Mouse (Mus musculus) ES-Bruce4 (cell line): ENCODE measurements around the gene Foxi2. TPM values are rescaled to one million over a fixed set of nuclear protein-coding genes. Genes with fewer than 3 reads are reported as not detected.

Experiments used
- H3K27ac ChIP-seq: 2 replicates; pipeline ENCODE4 v1.5.1; 2012; ENCODE audit warnings: low read length, inconsistent platforms; ENCODE audit not compliant: insufficient read depth
- H3K27me3 ChIP-seq: 2 replicates; pipeline ENCODE4 v1.6.1; 2012; ENCODE audit warnings: mild to moderate bottlenecking, low read length, inconsistent platforms; ENCODE audit not compliant: control insufficient read depth, poor library complexity, insufficient read depth, severe bottlenecking
- H3K36me3 ChIP-seq: 2 replicates; pipeline ENCODE4 v1.6.1; 2012; ENCODE audit warnings: inconsistent platforms, mild to moderate bottlenecking, low read length, moderate library complexity; ENCODE audit not compliant: control insufficient read depth, poor library complexity, insufficient read depth, severe bottlenecking
- H3K4me1 ChIP-seq: one replicate; pipeline ENCODE4 v1.8.1; 2011; ENCODE audit warnings: low read length; ENCODE audit not compliant: control insufficient read depth, insufficient read depth
- H3K4me3 ChIP-seq: 2 replicates; pipeline ENCODE4 v1.5.1; 2011; ENCODE audit warnings: low read depth, mild to moderate bottlenecking, low read length
- H3K9ac ChIP-seq: 2 replicates; pipeline ENCODE4 v1.6.1; 2012; ENCODE audit warnings: low read depth, mild to moderate bottlenecking, inconsistent platforms; ENCODE audit not compliant: poor library complexity, severe bottlenecking
- H3K9me3 ChIP-seq: replicated peaks from 2 replicates; pipeline ENCODE4 v1.6.1; 2012; ENCODE audit warnings: mild to moderate bottlenecking, low read length, inconsistent platforms; ENCODE audit not compliant: control insufficient read depth, poor library complexity, insufficient read depth, severe bottlenecking
- CTCF ChIP-seq: IDR thresholded peaks from one replicate; pipeline ENCODE4 v1.8.1; 2011; ENCODE audit warnings: low read depth, low read length
- EP300 ChIP-seq: IDR thresholded peaks from 2 replicates; pipeline ENCODE4 v1.6.1; 2011; ENCODE audit warnings: low read depth, low read length; ENCODE audit not compliant: insufficient read depth
- POLR2A ChIP-seq: IDR thresholded peaks from one replicate; pipeline ENCODE4 v1.8.1; 2011; ENCODE audit warnings: low read length; ENCODE audit not compliant: insufficient read depth
- polyA plus RNA-seq: library from polyadenylated mRNA; stranded (reverse); fragments of >200 nt; gene quantifications from 2 replicates; pipeline ENCODE4 v1.2.4, GENCODE M21; 2011; ENCODE audit warnings: low read depth; ENCODE audit not compliant: missing spikeins, insufficient read depth, insufficient read length

Foxi2 gene
- polyA plus RNA-seq, 1 experiment: not detected

GRCm38 (mm10) chr7:135392949-135393542 lies 17.1 kb upstream of the Foxi2 start:
- Histone ChIP-seq H3K4me3 (no peak overlapping the region), H3K9me3 (no peaks in the 10 kb centered on the region), H3K9ac (no peak overlapping the region), H3K27ac (no peak overlapping the region), H3K27me3 (no peaks in the 10 kb centered on the region), H3K36me3 (no peaks in the 10 kb centered on the region), H3K4me1 (no peaks in the 10 kb centered on the region)
- TF ChIP-seq POLR2A (no peak), CTCF (no peak), EP300 (no peak)

- H3K4me3 ChIP-seq: no peak overlapping the region
- no peaks in the 10 kb centered on the region for H3K36me3 ChIP-seq
- H3K9ac ChIP-seq: no peak overlapping the region
- H3K27me3 ChIP-seq: no peaks in the 10 kb centered on the region
- TF ChIP-seq EP300 (no peak), POLR2A (no peak), CTCF (no peak)
- H3K9me3 ChIP-seq: no peaks in the 10 kb centered on the region
- no peak overlapping the region for H3K27ac ChIP-seq
- H3K4me1 ChIP-seq: no peaks in the 10 kb centered on the region
Observed at GRCm38 (mm10) chr7:135394436-135394835, 15.7 kb upstream of the Foxi2 start.

GRCm38 (mm10) chr7:135395242-135395641 lies 14.9 kb upstream of the Foxi2 start:
- Histone ChIP-seq H3K27me3 (no peaks in the 10 kb centered on the region), H3K9me3 (no peaks in the 10 kb centered on the region), H3K4me1 (no peaks in the 10 kb centered on the region), H3K36me3 (no peaks in the 10 kb centered on the region), H3K9ac (no peak overlapping the region), H3K4me3 (no peak overlapping the region), H3K27ac (no peak overlapping the region)
- TF ChIP-seq EP300 (no peak), CTCF (no peak)

GRCm38 (mm10) chr7:135397096-135397495 lies 13.0 kb upstream of the Foxi2 start:
- H3K4me3 ChIP-seq: no peak overlapping the region
- TF ChIP-seq CTCF (no peak), EP300 (no peak), POLR2A (no peak)
- no peaks in the 10 kb centered on the region for H3K9me3 ChIP-seq
- H3K36me3 ChIP-seq: no peaks in the 10 kb centered on the region
- no peak overlapping the region for H3K9ac ChIP-seq
- H3K27ac ChIP-seq: no peak overlapping the region
- no peaks in the 10 kb centered on the region for H3K4me1 ChIP-seq
- no peaks in the 10 kb centered on the region for H3K27me3 ChIP-seq

- Histone ChIP-seq H3K9ac (no peak overlapping the region), H3K27ac (no peak overlapping the region), H3K9me3 (no peaks in the 10 kb centered on the region), H3K27me3 (no peaks in the 10 kb centered on the region), H3K4me3 (no peak overlapping the region), H3K36me3 (no peaks in the 10 kb centered on the region), H3K4me1 (no peaks in the 10 kb centered on the region)
- TF ChIP-seq CTCF (no peak), EP300 (no peak), POLR2A (no peak)
Observed at GRCm38 (mm10) chr7:135397874-135398273, 12.2 kb upstream of the Foxi2 start.

- H3K27me3 ChIP-seq: no peaks in the 10 kb centered on the region
- TF ChIP-seq POLR2A: no peak
- no peak for TF ChIP-seq EP300
- peak; percentile 67 for TF ChIP-seq CTCF
- H3K4me1 ChIP-seq: no peaks in the 10 kb centered on the region
- no peak overlapping the region for H3K9ac ChIP-seq
- H3K9me3 ChIP-seq: no peaks in the 10 kb centered on the region
- no peak overlapping the region for H3K27ac ChIP-seq
- no peaks in the 10 kb centered on the region for H3K36me3 ChIP-seq
- no peak overlapping the region for H3K4me3 ChIP-seq
Observed at GRCm38 (mm10) chr7:135403416-135403815, 6.7 kb upstream of the Foxi2 start.
